Comparison of ENCODE assay signal across 29 mouse cellular contexts in genomic region chr5:122921941-122922340, GRCm38 (mm10).
"Had no signal": no experiment of that assay in that cellular context is flagged by ENCODE, and none has a peak within 500 bp of the region (broad histone marks: within the 10 kb centered on the region; RNA-seq: fewer than 3 reads in every experiment).

No protein-coding gene starts in this region.

- H3K9me3 ChIP-seq: heart, embryonic 13.5 days; heart, embryonic 15.5 days; hindbrain, embryonic 13.5 days; hindbrain, embryonic 15.5 days; kidney, embryonic 15.5 days; limb, embryonic 10.5 days; limb, embryonic 12.5 days; liver, embryonic 13.5 days; liver, embryonic 15.5 days had no signal

- H3K36me3 ChIP-seq: heart, embryonic 13.5 days; heart, embryonic 15.5 days; hindbrain, embryonic 15.5 days; limb, embryonic 12.5 days; liver, embryonic 13.5 days; liver, embryonic 15.5 days had no signal

- H3K27me3 ChIP-seq: heart, embryonic 13.5 days; heart, embryonic 15.5 days; hindbrain, embryonic 13.5 days; hindbrain, embryonic 15.5 days; kidney, embryonic 15.5 days; limb, embryonic 12.5 days; liver, embryonic 13.5 days; liver, embryonic 15.5 days had no signal

- H3K4me2 ChIP-seq: heart, embryonic 11.5 days; heart, embryonic 13.5 days; heart, embryonic 15.5 days; hindbrain, embryonic 13.5 days; hindbrain, embryonic 15.5 days; kidney, embryonic 15.5 days; limb, embryonic 12.5 days; liver, embryonic 11.5 days; liver, embryonic 13.5 days; liver, embryonic 15.5 days had no signal

- H3K4me1 ChIP-seq: hindbrain, embryonic 13.5 days had no signal

- H3K4me3 ChIP-seq: gastrocnemius, adult 2 months; heart, embryonic 13.5 days; heart, embryonic 15.5 days; hindbrain, embryonic 13.5 days; hindbrain, embryonic 15.5 days; kidney, embryonic 15.5 days; left cerebral cortex, adult 2 months; limb, embryonic 10.5 days; limb, embryonic 12.5 days; liver, embryonic 13.5 days; liver, embryonic 15.5 days had no signal

- H3K9ac ChIP-seq: heart, embryonic 13.5 days; heart, embryonic 15.5 days; hindbrain, embryonic 13.5 days; hindbrain, embryonic 15.5 days; kidney, embryonic 15.5 days; limb, embryonic 12.5 days; liver, embryonic 13.5 days; liver, embryonic 15.5 days had no signal

- H3K27ac ChIP-seq: gastrocnemius, adult 2 months; heart, embryonic 13.5 days; heart, embryonic 15.5 days; hindbrain, embryonic 13.5 days; hindbrain, embryonic 15.5 days; hindbrain, postnatal 0 days; kidney, embryonic 15.5 days; kidney, postnatal 0 days; left cerebral cortex, adult 2 months; limb, embryonic 10.5 days; limb, embryonic 12.5 days; liver, embryonic 13.5 days; liver, embryonic 15.5 days had no signal

- DNase-seq: gastrocnemius, adult 2 months; gastrocnemius, postnatal 10 days; gastrocnemius, postnatal 25 days; heart, adult 18-20 months; heart, postnatal 14 days; heart, postnatal 36 days; kidney, adult 11 months; kidney, adult 2 months; kidney, adult 9 months; kidney, postnatal 14 days; kidney, postnatal 36 days; layer of hippocampus, adult 9-11 months; layer of hippocampus, postnatal 36 days; liver; liver, embryonic 13.5 days had no signal

- ATAC-seq: hindbrain, postnatal 0 days; intestine, embryonic 16.5 days had no signal
